Mouse (Mus musculus) heart, embryonic 16.5 days (tissue): ENCODE results near the gene Crbn. TPM values are rescaled to one million over a fixed set of nuclear protein-coding genes. Genes with fewer than 3 reads are reported as not detected.

Source experiments
- ATAC-seq: fragments of 200-750 bp; cut with Nextera tagmentation; replicated peaks from 2 replicates; pipeline ENCODE4 v1.8.0; 2017; ENCODE audit warnings: moderate number of reproducible peaks; ENCODE audit not compliant: insufficient read depth, low FRiP score; ENCODE audit errors: extremely low read depth
- H3K27ac ChIP-seq: fragments of 300-500 bp; sonication (generic); 2 replicates; pipeline ENCODE4 v1.5.1; 2014; ENCODE audit warnings: mild to moderate bottlenecking, low read length, control low read depth, moderate library complexity
- H3K27me3 ChIP-seq: fragments of 300-500 bp; sonication (generic); 2 replicates; pipeline ENCODE4 v1.6.1; 2014; ENCODE audit warnings: low read length, mixed read lengths; ENCODE audit not compliant: control insufficient read depth, insufficient read depth
- H3K36me3 ChIP-seq: fragments of 300-500 bp; sonication (generic); 2 replicates; pipeline ENCODE4 v1.6.1; 2014; ENCODE audit not compliant: control insufficient read depth, insufficient read depth
- H3K4me1 ChIP-seq: fragments of 300-500 bp; sonication (generic); 2 replicates; pipeline ENCODE4 v1.6.1; 2014; ENCODE audit warnings: low read length, mixed read lengths; ENCODE audit not compliant: control insufficient read depth, insufficient read depth
- H3K4me2 ChIP-seq: fragments of 300-500 bp; sonication (generic); 2 replicates; pipeline ENCODE4 v1.6.1; 2014; ENCODE audit warnings: low read depth, mild to moderate bottlenecking, control low read depth, low read length
- H3K4me3 ChIP-seq: fragments of 300-500 bp; sonication (generic); 2 replicates; pipeline ENCODE4 v1.5.1; 2014; ENCODE audit warnings: mild to moderate bottlenecking, control low read depth, low read length
- H3K9ac ChIP-seq: fragments of 300-500 bp; sonication (generic); 2 replicates; pipeline ENCODE4 v1.6.1; 2014; ENCODE audit warnings: low read length, control low read depth
- H3K9me3 ChIP-seq: fragments of 300-500 bp; sonication (generic); replicated peaks from 2 replicates; pipeline ENCODE4 v1.6.1; 2016; ENCODE audit warnings: low read length; ENCODE audit not compliant: control insufficient read depth
- WGBS: fragments of 180-500 bp; shearing (Covaris S2); extraction: QIAGEN DNeasy Blood & Tissue Kit; methylation state at CpG from one replicate; pipeline ENCODE4 v1.1.7; 2014; 5-methylcytosine and 5-hydroxymethylcytosine counted together
- polyA plus RNA-seq: library from polyadenylated mRNA; unstranded; fragments of >200 nt; fragmentation: Nextera tagmentation; extraction: Ambion mirVana; gene quantifications from 2 replicates; pipeline ENCODE4 v1.2.1, GENCODE M21; 2015

Gene Crbn
- polyA plus RNA-seq, 1 experiment from 2014 or later, result 38.9 TPM

GRCm38 (mm10) chr6:106809161-106809560, 9.3 kb upstream of the Crbn start:
- no peak overlapping the region for H3K4me2 ChIP-seq
- no peaks in the 10 kb centered on the region for H3K9me3 ChIP-seq
- no peak overlapping the region for H3K9ac ChIP-seq
- 53% methylated on average over 2 of the region's 2 CpGs for WGBS
- H3K4me1 ChIP-seq, result no peaks in the 10 kb centered on the region
- ATAC-seq, result no peak
- H3K36me3 ChIP-seq, result no peaks in the 10 kb centered on the region
- no peaks in the 10 kb centered on the region for H3K27me3 ChIP-seq
- H3K4me3 ChIP-seq, result no peak overlapping the region
- no peak overlapping the region for H3K27ac ChIP-seq

DNA sequence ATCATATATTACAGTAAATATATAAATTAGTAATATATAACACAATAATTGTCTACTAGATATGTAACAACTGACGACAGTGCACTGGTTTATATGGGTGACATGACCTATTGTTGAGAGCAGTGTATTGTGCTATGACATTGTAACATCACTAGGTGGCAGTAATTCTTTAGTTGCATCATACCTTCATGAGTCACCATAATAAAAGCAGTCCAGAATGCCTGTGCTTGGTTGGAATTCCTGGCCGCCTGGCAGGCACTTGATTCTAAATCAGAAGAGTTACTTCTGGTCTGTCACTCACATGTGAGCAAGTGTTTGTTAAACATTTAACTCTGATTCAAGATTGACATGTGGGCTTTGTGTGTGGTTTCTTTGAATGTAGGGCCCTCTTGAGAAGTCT, 5.0 kb upstream of the Crbn start:
- Histone ChIP-seq H3K9ac (no peak overlapping the region), H3K27ac (no peak overlapping the region), H3K4me1 (peaks cover 2% of the 10 kb centered on the region; the same call in 1 of the 2 replicates), H3K4me2 (no peak overlapping the region), H3K36me3 (no peaks in the 10 kb centered on the region), H3K27me3 (no peaks in the 10 kb centered on the region), H3K4me3 (no peak overlapping the region), H3K9me3 (no peaks in the 10 kb centered on the region)
- ATAC-seq, result no peak
- WGBS, result 33% methylated on average over 2 of the region's 2 CpGs

GRCm38 (mm10) chr6:106800227-106800557, 315 bp upstream of the Crbn start:
- 50% methylated on average over 5 of the region's 5 CpGs for WGBS

GRCm38 (mm10) chr6:106794094-106794814, 5.6 kb downstream of the Crbn start:
- H3K9ac ChIP-seq, result no peak overlapping the region
- no peaks in the 10 kb centered on the region for H3K9me3 ChIP-seq
- peaks cover 35% of the 10 kb centered on the region for H3K36me3 ChIP-seq
- no peaks in the 10 kb centered on the region for H3K27me3 ChIP-seq
- 82% methylated on average over 13 of the region's 13 CpGs for WGBS
- ATAC-seq, result no peak
- H3K4me3 ChIP-seq, result no peak overlapping the region
- H3K4me2 ChIP-seq, result no peak overlapping the region
- H3K4me1 ChIP-seq, result peaks cover 11% of the 10 kb centered on the region
- no peak overlapping the region for H3K27ac ChIP-seq

More at GRCm38 (mm10) chr6:106800227-106800557, 315 bp upstream of the Crbn start:
- Histone ChIP-seq H3K4me1 (peaks cover 14% of the 10 kb centered on the region), H3K4me2 (peak overlapping the region; percentile 49), H3K4me3 (peak overlapping the region; percentile 96), H3K36me3 (peaks cover 4% of the 10 kb centered on the region; the same call in 1 of the 2 replicates), H3K27ac (no peak overlapping the region), H3K9me3 (no peaks in the 10 kb centered on the region), H3K27me3 (no peaks in the 10 kb centered on the region), H3K9ac (no peak overlapping the region)
- ATAC-seq, result no peak

DNA sequence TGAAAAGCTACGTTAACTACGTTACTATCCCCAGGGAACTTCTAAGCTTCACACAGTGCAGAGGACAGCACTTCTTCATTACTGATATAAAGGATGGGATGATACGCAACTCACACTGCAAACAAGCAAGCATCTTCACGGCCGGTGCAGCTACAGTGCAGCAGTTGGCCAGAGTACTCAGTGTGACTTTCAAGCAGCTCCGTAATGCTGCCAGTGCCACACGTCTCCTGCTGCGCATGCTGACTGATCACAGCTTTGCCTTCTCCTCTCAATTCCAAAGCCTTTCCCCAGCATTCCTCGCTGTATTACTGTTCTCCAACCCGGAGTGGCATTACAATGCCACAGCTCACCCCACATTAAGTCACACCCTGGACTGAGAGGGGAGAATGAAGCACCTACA, 6.3 kb downstream of the Crbn start:
- Histone ChIP-seq H3K4me1 (peaks cover 4% of the 10 kb centered on the region), H3K27me3 (no peaks in the 10 kb centered on the region), H3K27ac (no peak overlapping the region), H3K9me3 (no peaks in the 10 kb centered on the region), H3K4me3 (no peak overlapping the region), H3K4me2 (no peak overlapping the region), H3K36me3 (peaks cover 40% of the 10 kb centered on the region), H3K9ac (no peak overlapping the region)
- no peak for ATAC-seq
- WGBS, result 94% methylated on average over 10 of the region's 10 CpGs

GRCm38 (mm10) chr6:106793088-106793487, 6.8 kb downstream of the Crbn start:
- H3K4me2 ChIP-seq, result no peak overlapping the region
- 91% methylated on average over 7 of the region's 7 CpGs for WGBS
- H3K27me3 ChIP-seq, result no peaks in the 10 kb centered on the region
- no peaks in the 10 kb centered on the region for H3K9me3 ChIP-seq
- no peak overlapping the region for H3K27ac ChIP-seq
- H3K9ac ChIP-seq, result no peak overlapping the region
- no peak for ATAC-seq
- H3K4me3 ChIP-seq, result no peak overlapping the region
- peaks cover 3% of the 10 kb centered on the region for H3K4me1 ChIP-seq
- peaks cover 43% of the 10 kb centered on the region for H3K36me3 ChIP-seq

GRCm38 (mm10) chr6:106792486-106792885, 7.4 kb downstream of the Crbn start:
- H3K4me3 ChIP-seq, result no peak overlapping the region
- no peak for ATAC-seq
- no peak overlapping the region for H3K4me2 ChIP-seq
- no peaks in the 10 kb centered on the region for H3K27me3 ChIP-seq
- peaks cover 3% of the 10 kb centered on the region for H3K4me1 ChIP-seq
- no peaks in the 10 kb centered on the region for H3K9me3 ChIP-seq
- no peak overlapping the region for H3K27ac ChIP-seq
- WGBS, result 92% methylated on average over 5 of the region's 5 CpGs
- H3K9ac ChIP-seq, result no peak overlapping the region
- peaks cover 45% of the 10 kb centered on the region for H3K36me3 ChIP-seq

- peaks cover 45% of the 10 kb centered on the region for H3K36me3 ChIP-seq
- no peak for ATAC-seq
These were observed 8.4 kb downstream of the Crbn start for GRCm38 (mm10) chr6:106791429-106791828.

DNA sequence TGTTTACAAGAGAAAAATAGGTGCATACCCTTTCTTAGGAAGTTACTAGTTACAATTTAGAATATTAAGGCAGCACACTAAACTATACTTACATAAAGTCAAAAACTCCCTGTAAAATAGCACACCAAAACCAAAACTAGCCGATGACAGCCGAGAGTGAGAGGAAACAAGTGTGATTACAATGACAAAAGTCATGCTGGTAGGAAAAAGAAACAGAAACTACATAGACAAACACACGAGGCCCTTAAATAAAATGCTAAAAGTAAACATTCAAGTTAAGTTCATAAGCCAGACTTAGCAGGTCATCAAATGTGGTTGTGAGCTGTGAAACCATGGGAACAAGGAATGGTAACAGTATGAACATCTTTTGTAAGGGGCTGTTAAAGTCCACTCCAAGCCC, 12.7 kb downstream of the Crbn start:
- Histone ChIP-seq H3K9ac (no peak overlapping the region), H3K4me2 (no peak overlapping the region), H3K4me3 (no peak overlapping the region), H3K36me3 (peaks cover 29% of the 10 kb centered on the region), H3K9me3 (no peaks in the 10 kb centered on the region), H3K4me1 (no peaks in the 10 kb centered on the region), H3K27ac (no peak overlapping the region), H3K27me3 (no peaks in the 10 kb centered on the region)
- ATAC-seq, result no peak
- 79% methylated on average over 3 of the region's 3 CpGs for WGBS

More at GRCm38 (mm10) chr6:106791429-106791828, 8.4 kb downstream of the Crbn start:
- no peak overlapping the region for H3K4me3 ChIP-seq
- H3K4me2 ChIP-seq, result no peak overlapping the region
- no peak overlapping the region for H3K27ac ChIP-seq
- peaks cover under 1% of the 10 kb centered on the region for H3K4me1 ChIP-seq
- no peaks in the 10 kb centered on the region for H3K27me3 ChIP-seq
- WGBS, result 91% methylated on average over 8 of the region's 8 CpGs
- no peak overlapping the region for H3K9ac ChIP-seq
- no peaks in the 10 kb centered on the region for H3K9me3 ChIP-seq
